Mouse (Mus musculus): ENCODE data around the gene Rras2.

DNA sequence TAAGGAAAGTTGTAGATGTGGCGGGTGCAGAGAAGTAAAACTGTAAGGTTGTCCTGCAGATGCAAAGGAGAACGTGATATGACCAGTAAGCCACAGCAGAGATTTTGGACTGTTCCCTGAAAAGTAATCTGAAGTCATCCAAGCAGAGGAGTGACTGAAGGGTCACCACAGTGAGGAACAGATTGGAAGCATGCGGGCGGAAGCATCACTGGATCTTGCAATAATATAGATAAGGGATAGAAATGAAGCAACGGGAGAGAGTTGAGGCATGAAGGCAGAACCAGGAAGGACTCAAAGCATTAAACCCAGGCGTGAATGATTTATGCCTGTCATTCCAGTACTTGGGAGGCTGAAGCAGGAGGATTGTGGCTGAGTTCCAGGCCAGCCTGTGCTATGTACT is 32.0 kb upstream of the Rras2 start:
- TF ChIP-seq CHD2 (IDR thresholded peaks at IDR 0.05; ENCODE audit: low read depth, low read length) (no peak), ZNF384 (IDR thresholded peaks at IDR 0.05; ENCODE audit: low read depth, low read length) (no peak), MAFK (IDR thresholded peaks at IDR 0.05; ENCODE audit: insufficient read depth, low read depth, low read length) (no peak), HCFC1 (IDR thresholded peaks at IDR 0.05; ENCODE audit: borderline replicate concordance, insufficient read depth, low read length) (no peak), ZC3H11A (IDR thresholded peaks at IDR 0.05; ENCODE audit: borderline replicate concordance, low read depth, low read length) (no peak)
